Mouse (Mus musculus): ENCODE data around the gene Gm11084. TPM values are rescaled to one million over a fixed set of nuclear protein-coding genes. Genes with fewer than 3 reads are reported as not detected.
"Not testable (repeated sequence)": the region's sequence is repeated elsewhere in the genome, so short reads cannot be mapped to it uniquely, and the experiment has no call there.

Gm11084 gene
- polyA plus RNA-seq, 1 experiment = not detected

DNA sequence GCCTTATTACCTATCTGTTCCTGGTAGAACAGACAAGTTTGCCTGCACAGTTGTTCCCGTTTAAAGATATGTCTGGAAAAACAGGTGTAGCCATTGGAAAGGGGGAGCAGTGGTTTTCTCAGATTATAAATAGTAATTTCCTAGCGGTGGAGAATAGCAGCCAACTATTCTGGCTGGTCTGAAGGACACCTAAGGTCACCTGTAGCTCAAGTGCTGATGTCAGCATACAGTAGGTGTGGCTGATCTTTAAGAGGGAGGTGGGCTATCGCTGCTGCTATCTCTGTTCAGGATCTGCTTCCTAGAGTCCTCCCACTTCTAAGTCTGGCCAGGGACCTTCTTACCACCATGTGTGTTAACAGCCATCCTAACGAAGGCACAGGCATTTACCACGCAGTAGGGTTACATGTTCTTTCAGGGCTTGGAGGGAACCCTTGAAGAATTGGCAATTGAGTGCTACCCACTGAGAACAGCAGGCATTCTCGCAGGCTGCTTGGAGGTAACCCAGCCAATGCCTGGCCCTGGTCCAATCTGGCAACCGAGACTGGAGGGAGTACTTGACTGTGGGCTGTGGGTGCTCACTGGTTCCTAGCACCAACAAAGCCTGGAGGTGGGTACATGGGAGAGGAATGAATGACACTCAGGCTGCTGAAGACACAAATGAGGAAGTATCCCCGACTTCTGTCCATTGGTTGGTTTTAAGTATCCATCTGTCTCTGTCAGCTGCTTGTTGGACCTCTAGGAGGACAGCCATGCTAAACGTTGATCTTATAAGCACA, 33.0 kb upstream of the Gm11084 start:
- no peaks in the 10 kb centered on the region for H3K27me3 ChIP-seq (ENCODE audit: control insufficient read depth, insufficient read depth, low read length)
- TF ChIP-seq POLR2A (IDR thresholded peaks at IDR 0.05; ENCODE audit: control insufficient read depth, low read depth, low read length) = no peak
- H3K27ac ChIP-seq (ENCODE audit: control insufficient read depth, insufficient read depth, low read depth, low read length) = no peak overlapping the region
- no peaks in the 10 kb centered on the region for H3K36me3 ChIP-seq (ENCODE audit: control insufficient read depth, insufficient read depth, low read length)
- no peak overlapping the region for H3K4me3 ChIP-seq (ENCODE audit: control insufficient read depth, low read depth, low read length)
- H3K4me1 ChIP-seq (ENCODE audit: control insufficient read depth, insufficient read depth, low read length) = no peaks in the 10 kb centered on the region

DNA sequence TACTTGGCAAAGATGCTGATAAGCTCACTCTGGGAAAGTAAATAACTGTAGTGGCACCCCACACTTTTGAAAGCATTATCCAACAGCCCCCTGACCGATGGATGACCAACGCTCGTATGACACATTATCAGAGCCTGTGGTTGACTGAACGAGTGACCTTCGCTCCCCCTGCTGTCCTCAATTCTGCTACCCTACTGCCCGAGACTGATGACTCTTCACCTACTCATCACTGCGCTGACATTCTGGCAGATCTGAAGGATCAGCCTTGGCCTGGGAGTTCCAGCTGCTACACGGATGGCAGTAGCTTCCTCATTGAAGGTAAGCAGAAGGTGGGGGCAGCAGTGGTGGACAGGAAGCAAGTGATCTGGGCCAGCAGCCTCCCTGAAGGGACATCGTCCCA, 27.5 kb upstream of the Gm11084 start:
- not testable (repeated sequence) for H3K27ac ChIP-seq (ENCODE audit: control insufficient read depth, insufficient read depth, low read depth, low read length); H3K4me3 ChIP-seq (ENCODE audit: control insufficient read depth, low read depth, low read length); H3K4me1 ChIP-seq (ENCODE audit: control insufficient read depth, insufficient read depth, low read length); H3K27me3 ChIP-seq (ENCODE audit: control insufficient read depth, insufficient read depth, low read length); H3K36me3 ChIP-seq (ENCODE audit: control insufficient read depth, insufficient read depth, low read length)

DNA sequence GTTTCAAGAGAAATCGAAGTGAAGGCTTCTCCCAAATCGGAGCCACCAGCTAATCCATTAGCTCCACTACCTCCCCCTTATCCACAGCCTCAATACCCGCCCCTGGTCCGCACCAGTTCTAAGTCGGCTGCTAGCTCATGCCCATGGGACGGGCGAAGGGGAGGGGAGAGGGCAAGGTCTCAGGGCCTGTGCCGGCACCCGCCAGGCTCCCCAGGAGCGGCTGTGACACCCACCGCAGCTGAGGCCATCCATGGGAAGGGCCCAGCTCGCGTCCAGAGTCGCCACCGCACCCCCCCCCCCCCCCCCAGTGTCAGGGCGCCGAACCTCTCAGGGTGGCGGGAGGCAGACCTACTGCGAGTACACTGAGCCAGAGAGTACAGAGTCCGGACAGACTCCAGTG, 26.1 kb upstream of the Gm11084 start:
- Histone ChIP-seq H3K27ac (ENCODE audit: control insufficient read depth, insufficient read depth, low read depth, low read length) (no peak overlapping the region), H3K36me3 (ENCODE audit: control insufficient read depth, insufficient read depth, low read length) (no peaks in the 10 kb centered on the region), H3K4me1 (ENCODE audit: control insufficient read depth, insufficient read depth, low read length) (no peaks in the 10 kb centered on the region), H3K4me3 (ENCODE audit: control insufficient read depth, low read depth, low read length) (no peak overlapping the region), H3K27me3 (ENCODE audit: control insufficient read depth, insufficient read depth, low read length) (no peaks in the 10 kb centered on the region)
- TF ChIP-seq POLR2A (IDR thresholded peaks at IDR 0.05; ENCODE audit: control insufficient read depth, low read depth, low read length) (no peak), CTCF (IDR thresholded peaks at IDR 0.05; ENCODE audit: control insufficient read depth, insufficient read depth, insufficient replicate concordance, low read depth, low read length) (no peak)

DNA sequence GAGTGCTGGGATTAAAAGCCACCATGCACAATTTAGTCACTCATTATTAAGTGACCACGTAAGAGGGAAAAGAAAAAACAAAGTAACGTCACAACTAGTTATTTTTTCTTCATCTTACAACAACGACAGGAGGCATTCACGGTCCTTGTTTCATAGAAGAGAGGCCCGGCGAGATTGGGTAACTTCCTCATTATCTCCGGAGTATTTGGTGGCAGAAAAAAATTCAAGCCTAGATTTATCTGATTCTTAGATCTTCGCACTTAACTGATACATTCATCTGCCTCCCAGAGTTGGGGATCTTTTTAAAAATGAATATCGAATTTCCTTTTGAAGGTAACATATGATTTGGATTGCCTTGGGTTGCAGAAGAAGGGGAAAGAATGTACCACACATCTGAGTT, 21.0 kb upstream of the Gm11084 start:
- H3K27me3 ChIP-seq (ENCODE audit: control insufficient read depth, insufficient read depth, low read length) = no peaks in the 10 kb centered on the region
- peaks cover 8% of the 10 kb centered on the region for H3K4me1 ChIP-seq (ENCODE audit: control insufficient read depth, insufficient read depth, low read length)
- H3K36me3 ChIP-seq (ENCODE audit: control insufficient read depth, insufficient read depth, low read length) = no peaks in the 10 kb centered on the region
- no peak overlapping the region for H3K4me3 ChIP-seq (ENCODE audit: control insufficient read depth, low read depth, low read length)
- TF ChIP-seq CTCF (IDR thresholded peaks at IDR 0.05; ENCODE audit: control insufficient read depth, insufficient read depth, insufficient replicate concordance, low read depth, low read length) = no peak
- TF ChIP-seq POLR2A (IDR thresholded peaks at IDR 0.05; ENCODE audit: control insufficient read depth, low read depth, low read length) = no peak
- no peak overlapping the region for H3K27ac ChIP-seq (ENCODE audit: control insufficient read depth, insufficient read depth, low read depth, low read length)

DNA sequence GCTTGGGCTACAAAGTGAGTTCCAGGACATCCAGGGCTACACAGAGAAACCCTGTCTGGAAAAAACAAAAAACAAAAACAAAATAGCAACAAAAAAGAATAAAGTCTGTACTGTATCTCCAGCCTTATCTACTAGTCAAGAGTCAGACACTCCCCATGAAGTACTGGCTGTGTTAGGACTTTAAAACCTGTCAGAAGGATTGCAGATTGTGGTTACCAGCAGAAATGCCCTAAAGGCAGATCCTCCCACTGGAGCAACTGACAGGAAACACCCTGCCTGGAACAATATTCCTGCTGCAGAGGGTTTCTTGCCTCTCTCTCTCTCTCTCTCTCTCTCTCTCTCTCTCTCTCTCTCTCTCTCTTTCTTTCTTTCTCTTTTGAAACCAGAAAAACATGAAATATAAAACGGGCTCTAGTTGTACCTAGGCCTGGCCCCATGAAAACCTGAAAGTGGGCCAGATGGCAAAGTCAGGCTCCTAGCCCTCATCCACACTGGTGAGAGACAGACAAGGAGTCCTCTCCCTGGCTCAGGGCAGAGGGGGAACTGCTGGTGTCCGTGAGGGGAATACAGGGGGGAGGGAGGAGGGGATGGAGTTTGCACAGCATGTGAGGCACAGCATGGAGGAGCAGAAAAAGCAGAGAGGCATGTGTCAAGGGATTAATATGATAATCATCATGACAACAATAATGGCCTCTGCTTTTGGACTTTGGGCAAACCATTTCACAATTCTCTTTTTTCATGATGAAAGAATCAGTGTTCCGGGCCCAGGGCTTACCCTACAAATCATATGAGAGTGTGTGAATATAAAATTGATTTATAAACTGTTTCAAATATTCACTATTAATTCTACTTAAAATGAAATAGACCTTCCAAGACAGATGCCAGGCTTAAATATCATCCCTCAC, 19.3 kb upstream of the Gm11084 start:
- H3K36me3 ChIP-seq (ENCODE audit: control insufficient read depth, insufficient read depth, low read length) = no peaks in the 10 kb centered on the region
- H3K27ac ChIP-seq (ENCODE audit: control insufficient read depth, insufficient read depth, low read depth, low read length) = no peak overlapping the region
- peaks cover 8% of the 10 kb centered on the region for H3K4me1 ChIP-seq (ENCODE audit: control insufficient read depth, insufficient read depth, low read length)
- H3K4me3 ChIP-seq (ENCODE audit: control insufficient read depth, low read depth, low read length) = no peak overlapping the region
- no peaks in the 10 kb centered on the region for H3K27me3 ChIP-seq (ENCODE audit: control insufficient read depth, insufficient read depth, low read length)
- TF ChIP-seq POLR2A (IDR thresholded peaks at IDR 0.05; ENCODE audit: control insufficient read depth, low read depth, low read length) (no peak), CTCF (IDR thresholded peaks at IDR 0.05; ENCODE audit: control insufficient read depth, insufficient read depth, insufficient replicate concordance, low read depth, low read length) (no peak)

DNA sequence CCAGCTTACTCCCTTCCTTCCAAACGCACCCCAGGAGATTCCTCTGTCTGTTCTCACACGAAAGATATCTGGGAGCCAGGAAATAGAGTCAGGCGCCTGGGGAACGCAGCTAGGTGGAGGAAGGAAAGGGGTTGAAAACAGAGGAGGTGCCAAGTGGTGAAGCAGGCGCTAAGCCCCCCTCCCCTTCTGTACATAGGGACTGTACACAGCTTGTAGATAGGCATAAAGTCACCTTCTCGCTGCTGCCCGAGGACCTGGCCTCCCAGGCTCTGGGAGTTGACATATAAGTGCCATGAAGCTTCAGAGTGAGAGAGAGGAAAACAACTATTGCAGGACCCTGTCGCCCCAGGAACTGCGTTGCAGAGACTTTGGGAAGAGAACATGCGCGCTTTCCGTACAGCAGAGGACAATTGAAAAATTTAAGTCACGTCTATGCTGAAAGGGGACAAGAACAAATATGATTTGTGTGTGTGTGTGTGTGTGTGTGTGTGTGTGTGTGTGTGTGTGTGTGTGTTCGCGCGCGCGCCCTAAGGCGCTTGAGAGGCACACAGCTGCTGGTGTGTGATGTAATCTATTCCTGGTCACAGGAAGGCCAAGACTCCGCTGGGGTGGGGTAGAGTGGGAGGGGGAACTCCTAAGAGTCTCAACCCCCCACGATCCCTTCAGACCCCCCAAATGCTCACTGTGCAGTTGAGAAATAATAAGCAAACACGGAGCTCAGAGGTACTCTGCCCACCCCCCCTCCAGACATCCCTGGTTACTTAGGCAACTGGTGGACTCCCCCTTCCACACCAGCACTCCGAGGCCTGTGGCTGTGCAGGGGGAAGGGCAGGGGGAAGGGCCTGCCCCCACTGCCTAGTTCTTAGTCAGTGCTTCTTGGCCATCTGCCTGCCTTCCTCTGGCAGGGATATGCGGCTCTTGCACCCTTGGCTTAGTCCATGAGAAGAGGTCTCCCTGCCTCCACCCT, 17.5 kb upstream of the Gm11084 start:
- Histone ChIP-seq H3K4me3 (ENCODE audit: control insufficient read depth, low read depth, low read length) (no peak overlapping the region), H3K27me3 (ENCODE audit: control insufficient read depth, insufficient read depth, low read length) (no peaks in the 10 kb centered on the region)
- TF ChIP-seq CTCF (IDR thresholded peaks at IDR 0.05; ENCODE audit: control insufficient read depth, insufficient read depth, insufficient replicate concordance, low read depth, low read length) = no peak
- TF ChIP-seq POLR2A (IDR thresholded peaks at IDR 0.05; ENCODE audit: control insufficient read depth, low read depth, low read length) = no peak

DNA sequence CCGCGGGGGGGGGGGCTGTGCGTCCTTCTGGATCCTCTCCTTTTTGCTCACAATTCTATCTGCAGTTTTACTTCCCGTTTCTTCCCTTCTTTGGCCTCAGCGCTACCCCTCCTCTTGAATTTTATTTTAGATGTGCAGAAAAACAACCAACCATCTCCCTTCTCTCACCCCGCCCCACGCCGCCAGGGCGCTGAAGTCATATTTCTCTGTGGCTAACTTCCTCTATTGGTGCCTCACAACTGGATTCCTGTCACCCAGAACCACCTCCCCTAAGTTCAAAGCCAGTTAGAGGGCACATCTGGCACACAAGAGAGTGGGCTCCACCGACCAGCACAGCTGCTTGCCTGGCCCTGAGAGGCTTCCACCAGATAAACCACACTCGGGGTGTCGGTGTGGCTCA, 16.5 kb upstream of the Gm11084 start:
- no peak overlapping the region for H3K4me3 ChIP-seq (ENCODE audit: control insufficient read depth, low read depth, low read length)
- peak overlapping the region; percentile 5 for H3K27ac ChIP-seq (ENCODE audit: control insufficient read depth, insufficient read depth, low read depth, low read length)
- no peaks in the 10 kb centered on the region for H3K27me3 ChIP-seq (ENCODE audit: control insufficient read depth, insufficient read depth, low read length)
- TF ChIP-seq POLR2A (IDR thresholded peaks at IDR 0.05; ENCODE audit: control insufficient read depth, low read depth, low read length) (no peak), CTCF (IDR thresholded peaks at IDR 0.05; ENCODE audit: control insufficient read depth, insufficient read depth, insufficient replicate concordance, low read depth, low read length) (no peak)
- H3K4me1 ChIP-seq (ENCODE audit: control insufficient read depth, insufficient read depth, low read length) = peaks cover 8% of the 10 kb centered on the region
- H3K36me3 ChIP-seq (ENCODE audit: control insufficient read depth, insufficient read depth, low read length) = no peaks in the 10 kb centered on the region

More for the DNA sequence above, 17.5 kb upstream of the Gm11084 start:
- Histone ChIP-seq H3K27ac (ENCODE audit: control insufficient read depth, insufficient read depth, low read depth, low read length) (peak overlapping the region; percentile 83), H3K4me1 (ENCODE audit: control insufficient read depth, insufficient read depth, low read length) (peaks cover 8% of the 10 kb centered on the region), H3K36me3 (ENCODE audit: control insufficient read depth, insufficient read depth, low read length) (no peaks in the 10 kb centered on the region)

Data from testis, adult 2 months (tissue).